Mouse (Mus musculus): ENCODE data around the gene Adora2b. TPM values are rescaled to one million over a fixed set of nuclear protein-coding genes. Genes with fewer than 3 reads are reported as not detected.
A peak's percentile ranks its signal among the peaks of the same experiment; 100 is the strongest.

Adora2b gene
- polyA plus RNA-seq, 2 experiments = 0.42 to 1.2 TPM

- Histone ChIP-seq H3K9ac (replicated peaks) (no peak overlapping the region), H3K4me3 (ENCODE audit: insufficient read depth in 1 of 2, low read depth in 2 of 2, low read length in 2 of 2) (no peak overlapping the region), H3K9me3 (ENCODE audit: control insufficient read depth, low read length) (no peaks in the 10 kb centered on the region), H3K4me2 (ENCODE audit: low read depth) (no peak overlapping the region), H3K36me3 (replicated peaks; ENCODE audit: control insufficient read depth, insufficient read depth, low read depth) (no peaks in the 10 kb centered on the region), H3K4me1 (replicated peaks; ENCODE audit: control insufficient read depth in 2 of 2, insufficient read depth in 2 of 2, low read length in 1 of 2) (no peaks in the 10 kb centered on the region), H3K27ac (no peak overlapping the region), H3K27me3 (ENCODE audit: control insufficient read depth, insufficient read depth, low read length) (no peaks in the 10 kb centered on the region)
- no peak for TF ChIP-seq EP300 (IDR thresholded peaks at IDR 0.05; ENCODE audit: low read depth)
- WGBS (ENCODE audit: insufficient replicate concordance) = 75% methylated on average over 12 of the region's 12 CpGs
- DNase-seq (ENCODE audit: low read depth in 3 of 3, low spot score in 3 of 3) (no peak), ATAC-seq (ENCODE audit: insufficient read depth) (no peak)
Measured at GRCm38 (mm10) chr11:62269097-62269496, 20.3 kb downstream of the Adora2b start.

DNA sequence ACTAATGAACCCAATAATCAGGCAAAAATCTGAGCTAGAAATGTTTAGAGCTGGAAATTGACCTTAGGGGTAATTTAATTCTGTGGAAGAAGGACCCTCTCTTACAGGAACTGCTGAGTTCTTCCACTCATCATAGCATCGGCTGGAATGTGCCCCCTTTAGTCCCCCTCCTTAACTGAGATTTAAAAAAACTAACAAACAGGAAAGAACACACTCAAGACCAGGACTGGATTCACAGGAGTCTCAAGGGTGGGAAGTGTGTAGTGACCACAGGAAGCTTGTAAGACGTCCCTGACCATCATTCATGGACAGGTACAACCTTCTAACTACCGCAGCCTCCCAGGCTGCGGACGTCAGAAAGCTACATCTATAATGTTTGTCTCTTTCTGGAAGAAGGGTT is 22.1 kb downstream of the Adora2b start:
- H3K4me1 ChIP-seq (replicated peaks; ENCODE audit: control insufficient read depth in 2 of 2, insufficient read depth in 2 of 2, low read length in 1 of 2) = no peaks in the 10 kb centered on the region
- no peak overlapping the region for H3K27ac ChIP-seq
- H3K27me3 ChIP-seq (ENCODE audit: control insufficient read depth, insufficient read depth, low read length) = no peaks in the 10 kb centered on the region
- TF ChIP-seq EP300 (IDR thresholded peaks at IDR 0.05; ENCODE audit: low read depth) (no peak), CTCF (IDR thresholded peaks at IDR 0.05; ENCODE audit: low read depth) (no peak)
- H3K36me3 ChIP-seq (replicated peaks; ENCODE audit: control insufficient read depth, insufficient read depth, low read depth) = no peaks in the 10 kb centered on the region
- no peak overlapping the region for H3K4me3 ChIP-seq (ENCODE audit: insufficient read depth in 1 of 2, low read depth in 2 of 2, low read length in 2 of 2)
- DNase-seq (ENCODE audit: low read depth in 3 of 3, low spot score in 3 of 3) (no peak), ATAC-seq (ENCODE audit: insufficient read depth) (no peak)
- H3K9ac ChIP-seq (replicated peaks) = no peak overlapping the region
- 52% methylated on average over 5 of the region's 5 CpGs for WGBS (ENCODE audit: insufficient replicate concordance)
- H3K9me3 ChIP-seq (ENCODE audit: control insufficient read depth, low read length) = no peaks in the 10 kb centered on the region
- no peak overlapping the region for H3K4me2 ChIP-seq (ENCODE audit: low read depth)

DNA sequence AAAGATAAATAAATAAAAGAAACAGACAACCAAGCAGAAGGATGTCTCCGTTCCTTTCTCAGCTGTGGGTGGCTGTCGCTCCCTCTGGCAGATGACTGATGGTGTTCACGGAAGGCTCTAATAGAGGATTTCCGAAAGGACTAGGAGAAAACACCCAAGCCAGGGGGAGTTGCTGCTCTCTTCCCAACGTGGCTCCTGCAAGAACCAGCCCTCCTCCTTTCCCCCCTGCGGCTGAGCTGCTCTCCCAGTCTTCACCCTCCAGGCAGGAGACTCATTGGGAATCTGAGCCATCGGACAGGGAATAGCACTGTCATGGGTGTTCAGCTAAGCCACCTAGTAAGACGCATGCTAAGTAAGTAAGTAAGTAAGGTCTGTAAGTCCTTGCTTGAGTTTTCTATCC is 28.3 kb downstream of the Adora2b start:
- Histone ChIP-seq H3K27me3 (ENCODE audit: control insufficient read depth, insufficient read depth, low read length) (no peaks in the 10 kb centered on the region), H3K4me3 (ENCODE audit: insufficient read depth in 1 of 2, low read depth in 2 of 2, low read length in 2 of 2) (no peak overlapping the region), H3K4me2 (ENCODE audit: low read depth) (no peak overlapping the region), H3K36me3 (replicated peaks; ENCODE audit: control insufficient read depth, insufficient read depth, low read depth) (no peaks in the 10 kb centered on the region), H3K4me1 (replicated peaks; ENCODE audit: control insufficient read depth in 2 of 2, insufficient read depth in 2 of 2, low read length in 1 of 2) (peaks cover 5 to 14% of the 10 kb centered on the region in 2 experiments), H3K9me3 (ENCODE audit: control insufficient read depth, low read length) (no peaks in the 10 kb centered on the region), H3K9ac (replicated peaks) (no peak overlapping the region), H3K27ac (no peak overlapping the region)
- DNase-seq (ENCODE audit: low read depth in 3 of 3, low spot score in 3 of 3) (no peak), ATAC-seq (ENCODE audit: insufficient read depth) (no peak)
- 68% methylated on average over 8 of the region's 8 CpGs for WGBS (ENCODE audit: insufficient replicate concordance)
- TF ChIP-seq CTCF (IDR thresholded peaks at IDR 0.05; ENCODE audit: low read depth) (no peak), EP300 (IDR thresholded peaks at IDR 0.05; ENCODE audit: low read depth) (no peak)

GRCm38 (mm10) chr11:62278027-62278426 is 29.2 kb downstream of the Adora2b start:
- Histone ChIP-seq H3K4me1 (replicated peaks; ENCODE audit: control insufficient read depth in 2 of 2, insufficient read depth in 2 of 2, low read length in 1 of 2) (peaks cover 6 to 15% of the 10 kb centered on the region in 2 experiments), H3K9me3 (ENCODE audit: control insufficient read depth, low read length) (no peaks in the 10 kb centered on the region), H3K4me3 (ENCODE audit: insufficient read depth in 1 of 2, low read depth in 2 of 2, low read length in 2 of 2) (no peak overlapping the region), H3K27ac (no peak overlapping the region), H3K36me3 (replicated peaks; ENCODE audit: control insufficient read depth, insufficient read depth, low read depth) (no peaks in the 10 kb centered on the region), H3K27me3 (ENCODE audit: control insufficient read depth, insufficient read depth, low read length) (no peaks in the 10 kb centered on the region), H3K9ac (replicated peaks) (no peak overlapping the region), H3K4me2 (ENCODE audit: low read depth) (no peak overlapping the region; the same call in 1 of the 2 replicates)
- ATAC-seq (ENCODE audit: insufficient read depth) (peak; percentile 31), DNase-seq (ENCODE audit: low read depth in 3 of 3, low spot score in 3 of 3) (peak; percentile 57 to 79 (median 62))
- 5% methylated on average over 5 of the region's 5 CpGs for WGBS (ENCODE audit: insufficient replicate concordance)
- TF ChIP-seq EP300 (IDR thresholded peaks at IDR 0.05; ENCODE audit: low read depth) (no peak), CTCF (IDR thresholded peaks at IDR 0.05; ENCODE audit: low read depth) (peak; percentile 93)

DNA sequence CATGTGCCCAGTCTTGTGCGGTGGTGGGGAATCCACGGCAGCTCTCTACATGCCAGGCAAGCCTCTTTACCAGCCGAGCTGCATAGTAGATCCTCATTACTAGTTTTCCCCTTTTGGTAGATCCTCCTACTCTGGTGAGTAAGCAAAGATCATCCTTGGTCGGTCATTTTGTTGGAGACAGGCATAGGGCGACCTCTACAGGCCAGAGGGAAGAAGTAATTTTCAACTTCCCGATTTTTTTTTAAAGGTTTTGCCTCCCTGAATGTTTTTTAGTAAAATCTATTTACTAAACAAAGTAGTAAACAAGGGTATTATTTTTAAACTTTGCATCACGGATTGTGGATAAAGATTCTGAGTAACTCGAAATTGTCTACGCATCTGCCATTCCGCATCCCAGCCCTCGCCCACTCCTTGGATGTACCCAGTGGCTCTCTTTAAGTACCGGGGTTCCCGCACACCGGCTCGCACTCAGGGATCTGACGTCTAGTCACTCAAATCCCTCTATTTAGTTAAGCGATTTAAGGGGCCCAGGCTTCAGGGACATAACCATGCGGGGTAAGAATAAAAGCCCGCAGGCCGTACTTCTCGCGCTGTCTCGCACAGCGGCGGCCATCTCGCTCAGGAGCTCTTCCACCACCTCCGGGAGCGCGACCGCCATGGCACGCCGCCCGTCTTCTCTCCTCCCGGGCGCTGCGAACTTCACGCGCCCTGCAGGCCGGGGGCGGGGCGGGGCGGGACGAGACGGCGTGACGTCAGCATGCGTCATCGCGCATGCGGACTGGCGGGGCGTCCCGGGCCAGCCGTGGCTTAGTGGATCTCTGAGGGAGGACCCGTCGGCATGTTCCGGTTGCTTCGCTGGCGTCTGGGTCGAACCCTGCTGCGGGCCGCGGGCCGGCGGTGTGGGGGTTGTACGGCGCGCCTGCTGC is 32.2 kb downstream of the Adora2b start, which contains the start of the genes Zswim7 and Ttc19:
Gene Zswim7, minus strand, starts transcription at position 701 of the 926 bp plus-strand sequence.
Gene Ttc19, plus strand, starts transcription at position 799 of the 926 bp plus-strand sequence.
- H3K4me3 ChIP-seq (ENCODE audit: insufficient read depth in 1 of 2, low read depth in 2 of 2, low read length in 2 of 2) = peak within 1 kb of the TSS; percentile 78 to 87
- H3K9ac ChIP-seq (replicated peaks) = peak within 1 kb of the TSS; percentile 67
- peak within 1 kb of the TSS; percentile 81 for H3K27ac ChIP-seq
- DNase-seq (ENCODE audit: low read depth in 3 of 3, low spot score in 3 of 3) (peak; percentile 81 to 85 (median 82)), ATAC-seq (ENCODE audit: insufficient read depth) (peak; percentile 94)
- no peaks in the 10 kb centered on the region for H3K9me3 ChIP-seq (ENCODE audit: control insufficient read depth, low read length)
- TF ChIP-seq EP300 (IDR thresholded peaks at IDR 0.05; ENCODE audit: low read depth) (no peak), CTCF (IDR thresholded peaks at IDR 0.05; ENCODE audit: low read depth) (peak; percentile 78)
- H3K36me3 ChIP-seq (replicated peaks; ENCODE audit: control insufficient read depth, insufficient read depth, low read depth) = no peaks in the 10 kb centered on the region; the same call in 1 of the 2 replicates
- peaks cover 6 to 15% of the 10 kb centered on the region in 2 experiments for H3K4me1 ChIP-seq (replicated peaks; ENCODE audit: control insufficient read depth in 2 of 2, insufficient read depth in 2 of 2, low read length in 1 of 2)
- H3K27me3 ChIP-seq (ENCODE audit: control insufficient read depth, insufficient read depth, low read length) = no peaks in the 10 kb centered on the region
- under 1% methylated on average over 68 of the region's 68 CpGs for WGBS (ENCODE audit: insufficient replicate concordance)
- H3K4me2 ChIP-seq (ENCODE audit: low read depth) = peak within 1 kb of the TSS; percentile 84

Data from liver, embryonic 14.5 days (tissue).